Mouse (Mus musculus) heart, adult 9 months (tissue): ENCODE data around the gene Abca2.

Experiments used
- DNase-seq, 2 experiments: peaks; one replicate each; pipeline ENCODE4 v3.0.0; 2022; ENCODE audit warnings: low spot score in 2 of 2

Abca2 gene

GRCm38 (mm10) chr2:25493476-25493961, 65.0 kb downstream of the Abca2 start, which contains the start of gene Lcn12:
TSS of gene Lcn12 (minus strand) at chr2:25493911.
- DNase-seq, result no peak

DNA sequence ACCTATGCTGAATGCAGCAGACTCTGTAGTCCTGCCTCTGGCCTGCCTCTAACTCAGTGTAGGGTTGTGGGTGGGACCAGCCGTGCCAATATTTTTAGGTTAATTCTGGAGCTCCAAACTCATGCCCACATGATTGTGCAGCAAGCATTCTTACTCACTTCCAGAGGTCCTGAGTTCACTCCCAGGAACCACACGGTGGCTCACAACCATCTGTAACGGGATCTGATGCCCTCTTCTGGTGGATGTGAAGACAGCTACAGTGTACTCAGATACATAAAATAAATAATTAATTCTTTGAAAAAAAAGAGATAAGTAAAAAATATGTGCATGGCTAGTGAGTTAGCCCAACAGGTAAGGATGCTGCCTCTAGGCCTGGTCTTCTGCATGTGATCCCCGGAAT, 68.0 kb downstream of the Abca2 start:
- DNase-seq, result no peak
